In the genomic region with DNA sequence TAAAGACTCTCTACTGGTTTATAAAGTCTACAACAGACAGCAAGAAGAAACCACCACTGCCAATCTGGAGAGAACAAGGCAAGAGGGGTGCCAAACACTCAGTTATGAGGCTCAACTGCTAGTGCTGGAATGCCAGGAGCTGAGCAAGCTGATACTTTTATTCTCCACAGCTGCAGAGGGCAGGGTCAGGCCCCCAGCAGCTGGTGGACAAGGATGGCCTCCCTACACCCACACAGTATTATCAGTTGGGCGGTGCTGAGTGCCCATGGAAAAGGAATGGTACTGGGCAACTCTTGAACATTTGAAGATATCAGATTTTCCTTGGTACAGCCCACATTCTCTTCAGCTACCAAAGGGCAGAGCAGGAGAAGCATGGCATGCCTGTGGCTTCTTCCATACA, we compare ENCODE assay signal across 14 mouse cellular contexts. TPM values are rescaled to one million over a fixed set of nuclear protein-coding genes. Genes with fewer than 3 reads are reported as not detected.
A peak's percentile ranks its signal among the peaks of the same experiment; 100 is the strongest.
DNase-seq lines count a peak whose midpoint lies in the region; ATAC-seq and TF ChIP-seq lines count a peak whose summit lies in the region.
"Had no signal": no experiment of that assay in that cellular context is flagged by ENCODE, and none has a peak within 500 bp of the region (broad histone marks: within the 10 kb centered on the region; RNA-seq: fewer than 3 reads in every experiment).

No protein-coding gene starts in this region.

- no peak overlapping the region for H3K4me3 ChIP-seq in embryonic facial prominence, embryonic 14.5 days (ENCODE audit: low read depth, low read length)
- H3K4me3 ChIP-seq in embryonic facial prominence, embryonic 10.5 days, result no peak overlapping the region
- no peak overlapping the region for H3K4me3 ChIP-seq in kidney, postnatal 0 days (replicated peaks; ENCODE audit: low read depth, low read length)
- no peak overlapping the region for H3K4me3 ChIP-seq in gastrocnemius, adult 2 months
- H3K4me3 ChIP-seq in left cerebral cortex, adult 2 months, result no peak overlapping the region
- no peak overlapping the region for H3K4me3 ChIP-seq in forebrain, embryonic 16.5 days (replicated peaks; ENCODE audit: low read length)
- H3K4me3 ChIP-seq: liver, embryonic 13.5 days; midbrain, embryonic 10.5 days had no signal

- no peaks in the 10 kb centered on the region for H3K9me3 ChIP-seq in embryonic facial prominence, embryonic 14.5 days (ENCODE audit: control insufficient read depth, low read length)
- H3K9me3 ChIP-seq in embryonic facial prominence, embryonic 10.5 days, result no peaks in the 10 kb centered on the region
- H3K9me3 ChIP-seq in kidney, postnatal 0 days (replicated peaks; ENCODE audit: low read length), result no peaks in the 10 kb centered on the region
- H3K9me3 ChIP-seq in forebrain, embryonic 16.5 days (ENCODE audit: control insufficient read depth, low read length), result no peaks in the 10 kb centered on the region
- H3K9me3 ChIP-seq: liver, embryonic 13.5 days; midbrain, embryonic 10.5 days had no signal

- no peak overlapping the region for H3K27ac ChIP-seq in embryonic facial prominence, embryonic 14.5 days (replicated peaks; ENCODE audit: low read depth, low read length)
- no peak overlapping the region for H3K27ac ChIP-seq in embryonic facial prominence, embryonic 10.5 days (replicated peaks)
- no peak overlapping the region for H3K27ac ChIP-seq in kidney, postnatal 0 days
- H3K27ac ChIP-seq in gastrocnemius, adult 2 months, result peak overlapping the region; percentile 93
- H3K27ac ChIP-seq in left cerebral cortex, adult 2 months, result no peak overlapping the region
- H3K27ac ChIP-seq in forebrain, embryonic 16.5 days (ENCODE audit: low read length), result no peak overlapping the region
- H3K27ac ChIP-seq: liver, embryonic 13.5 days; midbrain, embryonic 10.5 days had no signal

- ATAC-seq in embryonic facial prominence, embryonic 14.5 days (ENCODE audit: low read depth), result peak; percentile 77; the same call in 1 of the 2 replicates
- ATAC-seq in kidney, postnatal 0 days (replicated peaks; ENCODE audit: low FRiP score, low read depth), result peak; percentile 66; the same call in 1 of the 2 replicates
- 0 out of 2 replicates have a peak, but pooled peaks have one; percentile 22 for ATAC-seq in megakaryocyte-erythroid progenitor cell, adult 5-6 weeks (replicated peaks; ENCODE audit: low FRiP score, low TSS enrichment, poor library complexity, severe bottlenecking)
- ATAC-seq in forebrain, embryonic 16.5 days, result no peak
- ATAC-seq: inflammation-experienced regulatory T-cells, adult 6 months had no signal

- H3K36me3 ChIP-seq in embryonic facial prominence, embryonic 14.5 days (ENCODE audit: control insufficient read depth, insufficient read depth, low read length), result peaks cover 12% of the 10 kb centered on the region; the same call in 1 of the 2 replicates
- peaks cover 69% of the 10 kb centered on the region for H3K36me3 ChIP-seq in embryonic facial prominence, embryonic 10.5 days (replicated peaks)
- H3K36me3 ChIP-seq in kidney, postnatal 0 days (ENCODE audit: insufficient read depth, low read length), result 0 out of 2 replicates have a peak, but pooled peaks cover 5% of the 10 kb centered on the region
- no peaks in the 10 kb centered on the region for H3K36me3 ChIP-seq in forebrain, embryonic 16.5 days (ENCODE audit: control insufficient read depth, insufficient read depth)

- intact Hi-C loops in gastrocnemius, adult 2 months (cut with DNase I), result loop anchor here (2.0 kb wide), 1 partner anchor 17 kb away; the partner anchor contains the start of gene Ubap2
- intact Hi-C loops in left cerebral cortex, adult 2 months (cut with DNase I), result no loop called here

- H3K27me3 ChIP-seq in embryonic facial prominence, embryonic 14.5 days (replicated peaks; ENCODE audit: control insufficient read depth, insufficient read depth, low read length), result no peaks in the 10 kb centered on the region
- no peaks in the 10 kb centered on the region for H3K27me3 ChIP-seq in embryonic facial prominence, embryonic 10.5 days (replicated peaks; ENCODE audit: low read depth, poor library complexity, severe bottlenecking)
- H3K27me3 ChIP-seq in kidney, postnatal 0 days (ENCODE audit: insufficient read depth, low read length), result no peaks in the 10 kb centered on the region
- H3K27me3 ChIP-seq in forebrain, embryonic 16.5 days (replicated peaks; ENCODE audit: control insufficient read depth, insufficient read depth, low read length), result no peaks in the 10 kb centered on the region
- H3K27me3 ChIP-seq: liver, embryonic 13.5 days had no signal

- DNase-seq in embryonic facial prominence, embryonic 14.5 days (ENCODE audit: low spot score), result peak; percentile 57
- DNase-seq in embryonic facial prominence, embryonic 10.5 days (ENCODE audit: low spot score), result no peak
- peak; percentile 70 for DNase-seq in kidney, postnatal 0 days (ENCODE audit: low spot score)
- no peak for DNase-seq in kidney, postnatal 36 days
- peak; percentile 48 for DNase-seq in gastrocnemius, adult 2 months
- DNase-seq in left cerebral cortex, adult 2 months (ENCODE audit: extremely low spot score in 1 of 2, low spot score in 2 of 2), result no peak
- DNase-seq: adrenal gland, adult 2 months; cerebellum, adult 8-10 months; liver, embryonic 13.5 days; lung, postnatal 14 days had no signal

- no peak for TF ChIP-seq CTCF in kidney, postnatal 0 days (IDR thresholded peaks at IDR 0.05; ENCODE audit: low read depth)
- TF ChIP-seq CTCF in gastrocnemius, adult 2 months (IDR thresholded peaks at IDR 0.05), result no peak
- no peak for TF ChIP-seq CTCF in left cerebral cortex, adult 2 months (IDR thresholded peaks at IDR 0.05)

- H3K4me1 ChIP-seq in embryonic facial prominence, embryonic 14.5 days (ENCODE audit: control insufficient read depth, insufficient read depth, low read length), result no peaks in the 10 kb centered on the region
- no peaks in the 10 kb centered on the region for H3K4me1 ChIP-seq in embryonic facial prominence, embryonic 10.5 days
- no peaks in the 10 kb centered on the region; the same call in 1 of the 2 replicates for H3K4me1 ChIP-seq in kidney, postnatal 0 days (replicated peaks; ENCODE audit: insufficient read depth, low read length)
- H3K4me1 ChIP-seq in forebrain, embryonic 16.5 days (replicated peaks; ENCODE audit: control insufficient read depth, insufficient read depth, low read length), result peaks cover 6% of the 10 kb centered on the region; the same call in 1 of the 2 replicates
- H3K4me1 ChIP-seq: midbrain, embryonic 10.5 days had no signal

- WGBS in embryonic facial prominence, embryonic 14.5 days, result 89% methylated on average over 1 of the region's 1 CpGs
- WGBS in embryonic facial prominence, embryonic 10.5 days, result 94% methylated on average over 1 of the region's 1 CpGs
- 73% methylated on average over 1 of the region's 1 CpGs for WGBS in kidney, postnatal 0 days
- 96% methylated on average over 1 of the region's 1 CpGs for WGBS in forebrain, embryonic 16.5 days

- H3K9ac ChIP-seq in embryonic facial prominence, embryonic 14.5 days (ENCODE audit: low read depth, low read length), result no peak overlapping the region
- H3K9ac ChIP-seq in kidney, postnatal 0 days (ENCODE audit: low read depth, low read length), result no peak overlapping the region
- no peak overlapping the region for H3K9ac ChIP-seq in forebrain, embryonic 16.5 days (replicated peaks; ENCODE audit: low read depth, low read length)
- H3K9ac ChIP-seq: liver, embryonic 13.5 days had no signal

- H3K4me2 ChIP-seq in embryonic facial prominence, embryonic 14.5 days (ENCODE audit: low read depth, low read length), result no peak overlapping the region
- no peak overlapping the region for H3K4me2 ChIP-seq in kidney, postnatal 0 days (ENCODE audit: low read length)
- no peak overlapping the region for H3K4me2 ChIP-seq in forebrain, embryonic 16.5 days (ENCODE audit: low read length)
- H3K4me2 ChIP-seq: liver, embryonic 13.5 days had no signal

RNA-seq across cellular contexts. Expression of gene Ubap2, which starts 17.2 kb away (rescaled TPM):
- polyA plus RNA-seq in embryonic facial prominence, embryonic 14.5 days (2014; fragmentation: Nextera tagmentation; extraction: Ambion mirVana), result 62.4 and 62.7 TPM in 2 replicates
- polyA plus RNA-seq in embryonic facial prominence, embryonic 10.5 days (2016; fragmentation: Nextera tagmentation; extraction: Ambion mirVana), result 95.7 and 101 TPM in 2 replicates
- polyA plus RNA-seq in kidney, postnatal 0 days (2015; fragmentation: Nextera tagmentation; extraction: Ambion mirVana), result 37.6 and 44.4 TPM in 2 replicates
- total RNA-seq in gastrocnemius, adult 2 months (2021), result 10 to 100 TPM; 96.3 to 96.7 TPM
- 92.9 and 107 TPM in 2 replicates for total RNA-seq in megakaryocyte-erythroid progenitor cell, adult 5-6 weeks (2014; fragmentation: Nextera tagmentation)
- total RNA-seq in megakaryocyte-erythroid progenitor cell, adult 5-6 weeks (2017), result 31.5 and 35.4 TPM in 2 replicates
- 10 to 100 TPM; 39.4 to 42.2 TPM for total RNA-seq in left cerebral cortex, adult 2 months (2021)
- 62.5 and 63.5 TPM in 2 replicates for polyA plus RNA-seq in forebrain, embryonic 16.5 days (2015; fragmentation: Nextera tagmentation; extraction: Ambion mirVana)

RNA-seq across cellular contexts. Expression of gene Dcaf12, which starts 56.9 kb away (rescaled TPM):
- 50.8 and 51.7 TPM in 2 replicates for polyA plus RNA-seq in embryonic facial prominence, embryonic 14.5 days (2014; fragmentation: Nextera tagmentation; extraction: Ambion mirVana)
- 62.0 and 62.6 TPM in 2 replicates for polyA plus RNA-seq in embryonic facial prominence, embryonic 10.5 days (2016; fragmentation: Nextera tagmentation; extraction: Ambion mirVana)
- polyA plus RNA-seq in kidney, postnatal 0 days (2015; fragmentation: Nextera tagmentation; extraction: Ambion mirVana), result 49.8 and 55.4 TPM in 2 replicates
- 10 to 100 TPM; 27.3 to 28.9 TPM for total RNA-seq in gastrocnemius, adult 2 months (2021)
- total RNA-seq in megakaryocyte-erythroid progenitor cell, adult 5-6 weeks (2014; fragmentation: Nextera tagmentation), result 25.0 and 25.9 TPM in 2 replicates
- total RNA-seq in megakaryocyte-erythroid progenitor cell, adult 5-6 weeks (2017), result 23.8 and 28.2 TPM in 2 replicates
- 10 to 100 TPM; 39.9 to 42.4 TPM for total RNA-seq in left cerebral cortex, adult 2 months (2021)
- 88.9 and 101 TPM in 2 replicates for polyA plus RNA-seq in forebrain, embryonic 16.5 days (2015; fragmentation: Nextera tagmentation; extraction: Ambion mirVana)

Comparison
In these comparisons a context has a peak if more than half of its experiments do, and no peak if none do; other contexts are left out.
1. DNase-seq: peak in embryonic facial prominence, embryonic 14.5 days (single experiment), kidney, postnatal 0 days (single experiment) and gastrocnemius, adult 2 months (single experiment); none in embryonic facial prominence, embryonic 10.5 days (single experiment), kidney, postnatal 36 days (0 of 2) and left cerebral cortex, adult 2 months (0 of 2).